Mouse (Mus musculus): ENCODE data around the gene Gm14569. TPM values are rescaled to one million over a fixed set of nuclear protein-coding genes. Genes with fewer than 3 reads are reported as not detected.

Gm14569 gene
- polyA plus RNA-seq, 1 experiment: not detected

- H3K4me1 ChIP-seq (ENCODE audit: control insufficient read depth, insufficient read depth, insufficient read length, low read length): no peaks in the 10 kb centered on the region
- no peak overlapping the region for H3K27ac ChIP-seq (replicated peaks; ENCODE audit: low read depth, low read length)
- H3K4me3 ChIP-seq (ENCODE audit: insufficient read depth, low read depth, low read length): no peak overlapping the region
Observed at GRCm38 (mm10) chrX:36402316-36402715, 89.3 kb downstream of the Gm14569 start.

- no peak within 1 kb of the TSS for H3K27ac ChIP-seq (replicated peaks; ENCODE audit: low read depth, low read length)
- no peaks in the 10 kb centered on the region for H3K4me1 ChIP-seq (ENCODE audit: control insufficient read depth, insufficient read depth, insufficient read length, low read length)
- no peak within 1 kb of the TSS for H3K4me3 ChIP-seq (ENCODE audit: insufficient read depth, low read depth, low read length)
Observed at GRCm38 (mm10) chrX:36400980-36401379, 90.7 kb downstream of the Gm14569 start, which contains the start of gene Gm6268. Gene Gm6268 (plus strand): TSS chrX:36401280.

GRCm38 (mm10) chrX:36393279-36393678, 98.4 kb downstream of the Gm14569 start:
- Histone ChIP-seq H3K4me3 (ENCODE audit: insufficient read depth, low read depth, low read length) (no peak overlapping the region), H3K4me1 (ENCODE audit: control insufficient read depth, insufficient read depth, insufficient read length, low read length) (no peaks in the 10 kb centered on the region), H3K27ac (replicated peaks; ENCODE audit: low read depth, low read length) (no peak overlapping the region)

GRCm38 (mm10) chrX:36392672-36393071, 99.0 kb downstream of the Gm14569 start:
- H3K4me3 ChIP-seq (ENCODE audit: insufficient read depth, low read depth, low read length): no peak overlapping the region
- no peak overlapping the region for H3K27ac ChIP-seq (replicated peaks; ENCODE audit: low read depth, low read length)
- no peaks in the 10 kb centered on the region for H3K4me1 ChIP-seq (ENCODE audit: control insufficient read depth, insufficient read depth, insufficient read length, low read length)

GRCm38 (mm10) chrX:36390503-36390902, 101.1 kb downstream of the Gm14569 start:
- H3K27ac ChIP-seq (replicated peaks; ENCODE audit: low read depth, low read length): no peak overlapping the region
- no peaks in the 10 kb centered on the region for H3K4me1 ChIP-seq (ENCODE audit: control insufficient read depth, insufficient read depth, insufficient read length, low read length)
- H3K4me3 ChIP-seq (ENCODE audit: insufficient read depth, low read depth, low read length): no peak overlapping the region

- H3K27ac ChIP-seq (replicated peaks; ENCODE audit: low read depth, low read length): no peak overlapping the region
- no peak overlapping the region for H3K4me3 ChIP-seq (ENCODE audit: insufficient read depth, low read depth, low read length)
- H3K4me1 ChIP-seq (ENCODE audit: control insufficient read depth, insufficient read depth, insufficient read length, low read length): no peaks in the 10 kb centered on the region
Observed at GRCm38 (mm10) chrX:36389971-36390370, 101.7 kb downstream of the Gm14569 start.

- no peak overlapping the region for H3K4me3 ChIP-seq (ENCODE audit: insufficient read depth, low read depth, low read length)
- no peaks in the 10 kb centered on the region for H3K4me1 ChIP-seq (ENCODE audit: control insufficient read depth, insufficient read depth, insufficient read length, low read length)
- no peak overlapping the region for H3K27ac ChIP-seq (replicated peaks; ENCODE audit: low read depth, low read length)
Observed at GRCm38 (mm10) chrX:36385340-36385739, 106.3 kb downstream of the Gm14569 start.

Other genes starting within 250 kb of the Gm14569 start
- 0.79 and 2.0 TPM in 2 replicates for gene Lonrf3, start 163.5 kb downstream of the Gm14569 start, polyA plus RNA-seq (2012; ENCODE audit: insufficient read depth, insufficient read length, missing spikeins)
- not detected in 2 replicates for gene Gm6268, start 90.5 kb downstream of the Gm14569 start, polyA plus RNA-seq (2012; ENCODE audit: insufficient read depth, insufficient read length, missing spikeins)
- gene Pgrmc1, start 106.4 kb upstream of the Gm14569 start, polyA plus RNA-seq (2012; ENCODE audit: insufficient read depth, insufficient read length, missing spikeins): 105 and 109 TPM in 2 replicates
- gene Akap17b, start 153.6 kb upstream of the Gm14569 start, polyA plus RNA-seq (2012; ENCODE audit: insufficient read depth, insufficient read length, missing spikeins): 0.63 and 0.79 TPM in 2 replicates